Comparison of ENCODE assay signal across 8 mouse cellular contexts in genomic region chr4:139576251-139576880, GRCm38 (mm10). TPM values are rescaled to one million over a fixed set of nuclear protein-coding genes. Genes with fewer than 3 reads are reported as not detected.
DNase-seq lines count a peak whose midpoint lies in the region; ATAC-seq lines count a peak whose summit lies in the region.

No protein-coding gene starts in this region.

- H3K4me2 ChIP-seq in embryonic facial prominence, embryonic 11.5 days (ENCODE audit: low read depth, low read length) = peak overlapping the region; percentile 99
- peak overlapping the region; percentile 87 for H3K4me2 ChIP-seq in intestine, embryonic 14.5 days (ENCODE audit: low read length)
- peak overlapping the region; percentile 89 for H3K4me2 ChIP-seq in neural tube, embryonic 13.5 days

- no peaks in the 10 kb centered on the region for H3K27me3 ChIP-seq in embryonic facial prominence, embryonic 11.5 days (ENCODE audit: control insufficient read depth, insufficient read depth, low read length)
- H3K27me3 ChIP-seq in intestine, embryonic 14.5 days (replicated peaks; ENCODE audit: control insufficient read depth, insufficient read depth, low read length) = no peaks in the 10 kb centered on the region
- no peaks in the 10 kb centered on the region; the same call in 1 of the 2 replicates for H3K27me3 ChIP-seq in neural tube, embryonic 13.5 days

- no peak overlapping the region for H3K27ac ChIP-seq in embryonic facial prominence, embryonic 11.5 days (replicated peaks; ENCODE audit: low read depth, low read length)
- H3K27ac ChIP-seq in intestine, embryonic 14.5 days (ENCODE audit: low read depth) = no peak overlapping the region
- H3K27ac ChIP-seq in neural tube, embryonic 13.5 days (replicated peaks) = peak overlapping the region; percentile 90; the same call in 1 of the 2 replicates

- no peaks in the 10 kb centered on the region for H3K9me3 ChIP-seq in embryonic facial prominence, embryonic 11.5 days (replicated peaks; ENCODE audit: control insufficient read depth, low read length)
- no peaks in the 10 kb centered on the region for H3K9me3 ChIP-seq in intestine, embryonic 14.5 days (ENCODE audit: control insufficient read depth, low read length)
- no peaks in the 10 kb centered on the region for H3K9me3 ChIP-seq in neural tube, embryonic 13.5 days

- H3K4me1 ChIP-seq in embryonic facial prominence, embryonic 11.5 days (ENCODE audit: control insufficient read depth, insufficient read depth, low read length) = peaks cover 8% of the 10 kb centered on the region
- H3K4me1 ChIP-seq in intestine, embryonic 14.5 days (replicated peaks; ENCODE audit: control insufficient read depth, insufficient read depth, low read length) = peaks cover 51% of the 10 kb centered on the region
- peaks cover 69% of the 10 kb centered on the region for H3K4me1 ChIP-seq in neural tube, embryonic 13.5 days (replicated peaks)

- ATAC-seq in embryonic facial prominence, embryonic 11.5 days (replicated peaks; ENCODE audit: insufficient number of reproducible peaks, low FRiP score, low TSS enrichment, low read depth) = no peak
- no peak for ATAC-seq in intestine, embryonic 14.5 days (replicated peaks; ENCODE audit: low FRiP score, low TSS enrichment, low read depth)
- no peak for ATAC-seq in neural tube, embryonic 13.5 days (ENCODE audit: low read depth)

- no peaks in the 10 kb centered on the region for H3K36me3 ChIP-seq in embryonic facial prominence, embryonic 11.5 days (replicated peaks; ENCODE audit: control insufficient read depth, insufficient read depth, low read depth, low read length)
- H3K36me3 ChIP-seq in intestine, embryonic 14.5 days (ENCODE audit: control insufficient read depth, insufficient read depth, low read length) = no peaks in the 10 kb centered on the region
- no peaks in the 10 kb centered on the region for H3K36me3 ChIP-seq in neural tube, embryonic 13.5 days

- H3K9ac ChIP-seq in embryonic facial prominence, embryonic 11.5 days (replicated peaks; ENCODE audit: low read length) = no peak overlapping the region; the same call in 1 of the 2 replicates
- peak overlapping the region; percentile 81 for H3K9ac ChIP-seq in intestine, embryonic 14.5 days (ENCODE audit: low read length)
- H3K9ac ChIP-seq in neural tube, embryonic 13.5 days = peak overlapping the region; percentile 93

- peak; percentile 47 for DNase-seq in kidney, postnatal 10 days
- DNase-seq in kidney, adult 8-10 months = no peak
- peak; percentile 63 for DNase-seq in embryonic facial prominence, embryonic 11.5 days (ENCODE audit: low spot score)
- DNase-seq in intestine, embryonic 14.5 days (ENCODE audit: low spot score) = no peak
- DNase-seq in thymus, postnatal 10 days (ENCODE audit: low spot score in 2 of 2) = no peak
- no peak for DNase-seq in right cerebral cortex, postnatal 14 days
- no peak for DNase-seq in urinary bladder, adult 2 months (ENCODE audit: low spot score)

- H3K4me3 ChIP-seq in embryonic facial prominence, embryonic 11.5 days (ENCODE audit: low read depth, low read length) = peak overlapping the region; percentile 83
- H3K4me3 ChIP-seq in intestine, embryonic 14.5 days (ENCODE audit: low read depth, low read length) = peak overlapping the region; percentile 81
- H3K4me3 ChIP-seq in neural tube, embryonic 13.5 days = peak overlapping the region; percentile 87

- WGBS in embryonic facial prominence, embryonic 11.5 days = 42% methylated on average over 14 of the region's 14 CpGs
- WGBS in intestine, embryonic 14.5 days = 38% methylated on average over 14 of the region's 14 CpGs
- WGBS in neural tube, embryonic 13.5 days = 33% methylated on average over 14 of the region's 14 CpGs

RNA-seq across cellular contexts. Expression of gene Gm21969, which starts 26.6 kb away (rescaled TPM):
- not detected in 2 replicates for polyA plus RNA-seq in embryonic facial prominence, embryonic 11.5 days (2014; fragmentation: Nextera tagmentation; extraction: Ambion mirVana)
- polyA plus RNA-seq in intestine, embryonic 14.5 days (2014; fragmentation: Nextera tagmentation; extraction: Ambion mirVana) = not detected in 2 replicates
- not detected in 2 replicates for polyA plus RNA-seq in neural tube, embryonic 13.5 days (2015; fragmentation: Nextera tagmentation; extraction: Ambion mirVana)
- 0.04 TPM in 1 of 2 replicates, not detected in the other for polyA plus RNA-seq in urinary bladder, adult 2 months (2012; rRNA removed)

RNA-seq across cellular contexts. Expression of gene Iffo2, which starts 46.0 kb away (rescaled TPM):
- 2.2 and 2.3 TPM in 2 replicates for polyA plus RNA-seq in embryonic facial prominence, embryonic 11.5 days (2014; fragmentation: Nextera tagmentation; extraction: Ambion mirVana)
- polyA plus RNA-seq in intestine, embryonic 14.5 days (2014; fragmentation: Nextera tagmentation; extraction: Ambion mirVana) = 5.1 and 5.2 TPM in 2 replicates
- 4.6 and 5.3 TPM in 2 replicates for polyA plus RNA-seq in neural tube, embryonic 13.5 days (2015; fragmentation: Nextera tagmentation; extraction: Ambion mirVana)
- 7.7 and 9.8 TPM in 2 replicates for polyA plus RNA-seq in urinary bladder, adult 2 months (2012; rRNA removed)

RNA-seq across cellular contexts. Expression of gene Aldh4a1, which starts 46.3 kb away (rescaled TPM):
- polyA plus RNA-seq in embryonic facial prominence, embryonic 11.5 days (2014; fragmentation: Nextera tagmentation; extraction: Ambion mirVana) = 13.1 and 14.7 TPM in 2 replicates
- polyA plus RNA-seq in intestine, embryonic 14.5 days (2014; fragmentation: Nextera tagmentation; extraction: Ambion mirVana) = 10.1 and 11.0 TPM in 2 replicates
- 23.6 and 24.5 TPM in 2 replicates for polyA plus RNA-seq in neural tube, embryonic 13.5 days (2015; fragmentation: Nextera tagmentation; extraction: Ambion mirVana)
- 26.5 and 33.0 TPM in 2 replicates for polyA plus RNA-seq in urinary bladder, adult 2 months (2012; rRNA removed)

Comparison
In these comparisons a context has a peak if more than half of its experiments do, and no peak if none do; other contexts are left out.
1. DNase-seq: peak in kidney, postnatal 10 days (single experiment) and embryonic facial prominence, embryonic 11.5 days (single experiment); none in kidney, adult 8-10 months (0 of 2), intestine, embryonic 14.5 days (single experiment), thymus, postnatal 10 days (0 of 2), right cerebral cortex, postnatal 14 days (single experiment) and urinary bladder, adult 2 months (single experiment).
2. Peak in every context shown above with its lines, with median percentiles within 50 percentile points of each other: H3K4me2 ChIP-seq and H3K4me3 ChIP-seq.